Mouse (Mus musculus) lung, adult 2 months (tissue): ENCODE data around the gene Btbd9.

ENCODE experiments used
- CTCF ChIP-seq: fragments of 200-500 bp; IDR thresholded peaks from 2 replicates; pipeline ENCODE4 v1.5.1; 2011; ENCODE audit warnings: mild to moderate bottlenecking, low read length, control low read depth; ENCODE audit not compliant: insufficient read depth
- POLR2A ChIP-seq: fragments of 200-500 bp; IDR thresholded peaks from 2 replicates; pipeline ENCODE4 v1.6.1; 2011; ENCODE audit warnings: low read depth, mild to moderate bottlenecking, control low read depth, low read length, borderline replicate concordance; ENCODE audit errors: extremely low read depth

DNA sequence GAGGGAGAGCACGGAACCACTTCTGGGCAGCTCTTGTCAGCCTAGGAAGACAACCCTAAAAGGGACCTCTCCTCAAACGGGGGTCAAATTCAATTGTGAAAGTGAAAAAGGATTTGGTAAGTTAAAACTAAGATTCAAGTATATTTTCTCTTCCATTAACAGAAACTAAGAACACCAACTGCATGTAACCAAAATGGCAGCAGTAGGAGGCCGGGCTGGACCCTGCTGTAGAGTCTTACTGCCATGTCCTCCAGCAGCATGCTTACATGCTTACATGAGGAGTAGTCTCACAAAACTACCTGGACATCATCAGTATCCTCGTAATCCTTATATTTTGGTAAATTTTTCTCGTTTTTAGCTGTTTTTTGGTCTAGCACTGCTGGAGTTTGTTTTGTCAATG lies 86.2 kb downstream of the Btbd9 start:
- TF ChIP-seq CTCF (no peak), POLR2A (no peak)
